Mouse (Mus musculus) gonadal fat pad, adult 2 months (tissue): ENCODE data around the gene Erbin. TPM values are rescaled to one million over a fixed set of nuclear protein-coding genes. Genes with fewer than 3 reads are reported as not detected.

Experiments
- DNase-seq: peaks from one replicate; pipeline ENCODE4 v3.0.0-alpha.2; 2012; ENCODE audit warnings: low read depth
- polyA plus RNA-seq: library from polyadenylated mRNA; depleted of rRNA; stranded (reverse); fragments of >200 nt; gene quantifications from 2 replicates; pipeline ENCODE4 v1.2.3, GENCODE M21; 2012; rRNA removed

Erbin gene
- polyA plus RNA-seq, 1 experiment: 13.4 TPM

DNA sequence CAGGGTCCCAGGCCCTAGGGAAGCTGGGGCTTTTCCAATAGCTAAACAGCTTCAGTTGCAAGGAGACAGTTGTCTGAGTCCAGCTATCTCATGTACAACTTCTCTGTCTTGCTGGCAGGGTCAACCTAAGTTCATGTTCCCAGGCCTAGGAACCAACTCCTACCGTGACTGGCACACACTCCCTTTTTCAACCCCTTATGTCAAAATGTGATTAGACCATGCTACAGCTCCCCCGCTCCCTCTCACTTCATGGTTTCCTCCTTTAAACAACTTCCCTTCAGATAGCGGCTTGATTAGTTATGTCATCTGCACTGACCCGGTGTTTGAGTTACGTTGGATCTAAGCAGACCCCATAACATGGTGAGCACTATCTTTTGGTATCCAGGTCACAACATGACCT, 112.8 kb downstream of the Erbin start:
- no peak for DNase-seq

DNA sequence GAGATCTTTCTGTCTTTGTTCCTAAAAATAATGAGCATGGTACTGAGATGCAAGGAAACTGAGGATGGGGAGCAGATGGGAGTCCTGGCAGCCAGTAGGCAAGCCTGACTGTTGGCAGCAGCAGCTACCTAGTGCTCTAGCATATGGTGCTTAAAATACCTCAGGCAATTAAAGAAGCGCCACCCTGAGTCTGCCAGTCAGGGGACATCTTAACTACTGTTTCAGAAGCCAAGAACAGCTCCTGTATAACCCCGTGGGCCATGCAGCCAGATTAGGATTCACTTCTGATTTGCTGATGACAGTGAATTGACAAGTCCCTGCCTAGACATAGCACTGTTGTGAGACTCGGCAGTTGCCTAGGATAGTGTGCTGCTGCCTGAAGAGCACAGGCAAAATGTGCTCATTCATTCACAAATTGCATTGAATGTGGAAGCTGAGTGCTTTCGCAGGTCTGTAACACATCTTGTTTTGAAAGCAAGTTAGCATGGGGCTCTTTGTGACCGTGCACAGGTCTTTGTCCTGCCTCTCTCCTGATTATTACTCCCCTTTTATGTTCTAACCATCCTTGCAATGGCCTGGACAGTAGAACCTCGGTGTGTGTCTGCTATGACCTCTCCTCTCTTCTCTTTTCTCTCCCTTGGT, 114.0 kb downstream of the Erbin start:
- no peak for DNase-seq

DNA sequence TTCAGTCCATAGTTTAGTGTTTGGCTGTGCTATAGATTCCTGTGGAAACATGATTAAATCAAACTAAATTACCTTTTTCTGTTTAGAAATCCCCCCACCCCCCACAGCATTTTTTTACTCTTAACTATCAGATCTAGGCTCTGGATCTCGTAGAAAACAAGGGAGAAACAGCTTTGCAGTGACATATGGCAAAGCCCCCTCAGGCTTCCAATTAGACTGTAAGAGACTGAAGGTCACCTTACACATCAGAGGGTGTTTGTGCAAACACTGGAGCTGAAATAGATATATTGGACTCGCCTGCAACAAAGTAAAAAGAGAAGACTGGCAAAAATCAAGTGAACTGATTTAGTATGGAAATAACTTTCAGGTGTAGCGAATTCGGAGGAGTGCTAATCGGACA, 116.6 kb downstream of the Erbin start:
- no peak for DNase-seq

DNA sequence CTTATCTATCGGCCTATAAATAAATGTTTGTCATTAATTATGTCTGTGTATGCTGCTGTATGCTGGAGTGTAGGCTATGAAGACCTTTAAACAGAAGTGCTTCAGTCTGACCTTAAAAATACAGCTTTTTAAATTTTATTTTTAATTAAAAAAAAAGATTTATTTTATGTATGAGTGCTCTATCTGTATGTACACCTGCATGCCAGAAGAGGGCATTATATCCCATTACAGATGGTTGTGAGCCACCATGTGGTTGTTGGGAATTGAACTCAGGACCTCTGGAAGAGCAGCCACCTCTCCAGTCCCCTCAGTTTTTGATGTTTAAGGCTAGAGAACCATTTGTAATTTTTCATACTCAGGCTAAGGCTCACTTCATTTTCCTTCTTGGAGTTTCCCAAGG, 119.3 kb downstream of the Erbin start:
- no peak for DNase-seq

DNA sequence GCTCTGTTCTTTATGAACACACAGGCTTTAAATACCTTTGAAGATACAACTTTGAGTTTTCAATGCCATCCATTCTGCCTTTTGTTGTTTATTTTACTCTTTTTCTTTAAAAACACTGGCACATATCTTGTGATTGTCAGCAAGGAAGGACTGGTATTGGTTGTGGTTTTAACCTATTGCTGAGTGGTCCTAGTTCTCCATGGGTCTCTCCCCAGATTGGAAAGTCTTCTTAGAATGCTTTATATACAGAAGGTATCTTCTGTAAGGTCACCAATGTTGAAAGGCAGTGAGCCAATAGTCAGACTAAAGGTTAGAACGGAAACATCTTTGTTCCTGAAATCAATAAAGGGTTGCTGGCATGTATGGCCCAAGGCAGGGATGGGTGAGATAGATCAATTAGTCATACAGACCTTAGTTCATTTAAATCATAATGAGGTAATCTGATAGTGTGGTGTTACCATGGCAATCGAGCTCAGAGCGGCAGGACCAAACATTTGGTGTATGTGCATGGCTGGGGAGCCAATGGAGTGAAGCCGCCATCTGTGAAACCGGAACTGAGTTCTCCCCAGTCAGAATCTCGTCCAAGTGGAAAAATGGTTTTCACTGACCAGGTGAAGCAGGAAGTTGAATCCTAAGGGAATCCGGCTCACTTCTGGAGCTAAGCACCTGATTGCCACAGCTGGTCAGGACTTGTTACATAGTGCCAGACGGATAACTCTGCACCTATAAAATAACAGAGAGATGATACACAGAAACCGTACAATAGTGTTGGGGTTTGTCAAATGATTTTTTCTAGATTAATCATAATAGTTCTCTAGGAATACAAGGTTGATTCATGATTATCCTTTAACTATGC, 125.4 kb downstream of the Erbin start:
- no peak for DNase-seq

DNA sequence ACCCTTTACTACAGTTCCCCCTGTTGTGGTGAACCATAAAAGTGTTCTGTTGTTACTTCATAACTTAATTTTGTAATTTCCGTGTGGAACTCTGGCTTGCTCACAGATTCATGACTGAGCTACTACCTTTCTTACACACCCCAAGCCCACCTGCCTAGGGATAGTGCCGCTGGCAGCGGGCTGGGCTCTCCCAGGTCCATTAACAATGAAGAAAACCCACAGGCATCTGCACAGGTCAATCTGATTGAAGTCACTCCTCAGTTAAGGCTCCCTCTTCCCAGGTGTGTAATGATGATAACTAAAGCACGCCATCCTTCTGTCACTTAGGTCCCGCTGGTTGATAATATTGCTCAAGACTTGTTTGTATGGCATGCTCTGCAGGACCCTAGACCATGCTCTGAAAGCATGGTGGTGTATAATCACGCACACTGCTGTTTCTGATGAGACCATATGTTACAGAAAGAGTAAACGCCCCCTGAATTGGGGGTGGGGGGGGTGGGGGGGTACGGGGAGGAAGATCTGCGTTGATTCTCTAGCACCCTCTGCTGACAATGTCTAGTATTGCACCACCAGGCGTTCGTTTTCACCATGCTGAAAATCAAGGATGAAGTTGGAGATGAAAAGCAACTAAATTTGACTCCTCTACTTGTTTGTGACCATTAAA, 140.3 kb downstream of the Erbin start:
- DNase-seq: no peak

DNA sequence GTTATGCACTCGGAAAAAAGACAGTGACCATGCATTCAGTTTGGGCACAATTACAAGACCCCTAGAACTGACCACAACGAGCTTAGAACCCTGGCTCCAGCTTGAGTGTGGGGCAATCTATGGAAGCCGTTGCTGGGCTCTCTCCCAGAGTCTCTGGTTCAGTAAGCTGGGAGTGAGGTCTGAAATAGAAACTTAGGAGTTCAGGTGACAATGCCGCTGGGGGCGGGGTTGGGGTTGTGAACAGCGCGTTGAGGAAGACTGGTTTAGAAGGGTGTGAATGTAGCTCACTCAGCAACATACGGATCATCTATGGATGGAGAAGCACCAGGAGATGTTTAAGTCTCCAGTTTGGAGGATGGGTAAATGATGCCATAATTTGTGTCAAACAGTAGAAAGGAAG, 143.2 kb downstream of the Erbin start:
- no peak for DNase-seq

DNA sequence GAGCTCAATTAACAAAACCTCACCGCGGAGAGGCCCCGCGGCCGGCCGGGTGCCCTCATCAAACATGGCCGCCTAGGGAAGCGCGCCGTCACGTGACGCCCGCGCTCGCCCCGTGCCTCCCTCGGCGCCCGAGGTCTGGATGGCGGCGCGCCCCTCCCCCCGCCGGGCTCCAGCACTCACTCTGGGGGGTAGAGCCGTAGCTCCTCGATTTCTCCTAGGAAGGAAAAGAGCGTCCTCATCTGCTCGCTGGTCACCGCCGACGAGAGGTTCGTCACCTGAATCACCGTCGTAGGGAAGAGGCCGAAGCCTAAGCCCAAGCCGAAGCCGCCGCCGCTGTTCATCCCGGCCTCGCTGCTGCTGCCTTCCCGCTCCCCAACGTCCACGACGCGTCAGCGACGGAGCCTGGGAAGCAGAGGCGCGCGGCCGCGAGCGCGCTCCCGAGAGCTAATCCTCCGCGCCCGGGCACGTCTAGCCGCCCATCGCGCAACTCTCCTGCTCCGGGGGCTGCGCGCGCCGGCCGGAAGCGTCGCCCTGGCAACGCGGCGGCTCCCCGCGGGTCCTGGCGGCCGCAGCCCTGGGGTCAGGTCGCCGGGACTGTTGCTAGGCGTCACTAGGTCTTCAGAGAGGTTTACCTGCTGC, 146.1 kb downstream of the Erbin start, which contains the start of gene Srek1:
Srek1 (minus strand) TSS at position 490 of the 639 bp plus-strand sequence.
- DNase-seq: no peak

DNA sequence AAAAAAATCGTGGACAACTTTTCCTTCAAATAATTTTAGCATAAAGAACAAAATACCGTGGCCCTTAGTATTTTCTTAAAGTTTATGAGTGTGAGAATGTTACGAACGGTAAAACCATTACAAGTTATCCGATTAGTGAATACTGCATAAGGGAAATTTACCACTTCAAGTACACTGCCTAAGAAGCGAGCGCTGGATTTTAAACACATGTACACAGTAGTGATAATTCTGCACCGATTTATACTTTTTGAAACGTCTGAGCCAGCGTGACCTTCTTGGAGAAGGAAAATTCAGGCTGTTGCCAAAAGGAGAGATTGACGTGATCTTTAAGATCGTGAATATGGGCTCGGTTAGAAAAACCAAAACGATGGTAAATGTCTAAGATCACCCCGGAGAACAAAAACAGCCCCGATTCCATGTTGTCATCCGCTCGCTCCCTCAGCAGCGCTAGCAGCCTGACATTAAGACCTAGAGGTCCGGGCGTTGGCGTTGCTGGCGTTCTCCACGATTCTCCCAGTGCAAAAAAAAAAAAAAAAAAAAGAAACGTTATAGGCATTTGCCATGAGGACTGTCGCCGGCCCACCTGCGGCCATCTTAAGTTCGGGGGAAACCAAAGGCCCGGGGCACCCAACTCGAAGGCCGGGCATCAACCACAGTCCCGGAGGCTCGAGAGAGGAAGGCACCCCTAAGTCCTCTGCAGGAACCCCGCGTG, 146.8 kb downstream of the Erbin start:
- no peak for DNase-seq

DNA sequence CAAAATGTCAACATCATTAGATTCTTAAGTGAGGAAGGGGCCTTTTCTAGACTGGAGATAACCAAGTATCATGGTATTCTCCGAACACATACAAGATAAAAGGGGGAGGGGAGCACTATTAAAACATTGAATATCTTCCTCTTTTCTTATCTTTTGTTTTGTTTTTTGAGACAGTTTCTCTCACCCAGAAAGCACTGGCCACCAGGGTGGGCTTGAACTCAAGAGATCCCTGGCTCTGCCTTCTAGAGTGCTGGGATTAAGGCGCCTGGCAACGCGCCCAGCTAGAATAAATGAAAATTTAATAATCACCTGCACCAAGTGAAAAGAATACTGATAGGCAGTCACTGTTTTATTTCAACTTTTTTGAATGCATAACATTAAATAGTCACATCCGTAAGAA, 147.4 kb downstream of the Erbin start:
- DNase-seq: no peak

DNA sequence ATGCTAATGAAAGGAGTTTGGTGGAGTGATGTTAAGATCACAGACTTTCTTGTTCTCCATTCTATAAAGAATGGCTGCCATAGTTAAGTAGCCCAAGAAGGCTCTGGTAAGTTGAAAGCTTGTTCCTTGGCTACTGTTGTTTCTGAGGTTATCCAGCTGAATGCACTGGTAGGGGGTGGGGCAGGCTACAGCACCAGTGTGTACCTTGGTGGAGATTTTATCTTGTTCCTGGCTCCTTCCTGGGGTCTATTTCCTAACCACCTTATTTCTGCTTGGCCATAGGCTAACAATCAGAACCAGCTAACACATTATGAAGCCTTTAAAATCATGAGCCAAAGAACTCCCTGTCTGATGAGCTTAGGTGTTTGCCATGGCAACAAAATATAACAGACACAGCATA, 149.5 kb downstream of the Erbin start:
- DNase-seq: no peak

Other genes with a start within 250 kb of the Erbin start
- 37.9 and 50.9 TPM in 2 replicates for gene Srek1, start 145.9 kb downstream of the Erbin start, polyA plus RNA-seq
- gene Nln, start 189.1 kb upstream of the Erbin start, polyA plus RNA-seq: 11.4 and 14.3 TPM in 2 replicates
- 1.5 and 1.6 TPM in 2 replicates for gene Sgtb, start 189.2 kb upstream of the Erbin start, polyA plus RNA-seq